Mouse (Mus musculus): ENCODE measurements around the gene Myo16. TPM values are rescaled to one million over a fixed set of nuclear protein-coding genes. Genes with fewer than 3 reads are reported as not detected.

Myo16 gene
- polyA plus RNA-seq, 1 experiment from 2014 or later: 0.40 TPM

DNA sequence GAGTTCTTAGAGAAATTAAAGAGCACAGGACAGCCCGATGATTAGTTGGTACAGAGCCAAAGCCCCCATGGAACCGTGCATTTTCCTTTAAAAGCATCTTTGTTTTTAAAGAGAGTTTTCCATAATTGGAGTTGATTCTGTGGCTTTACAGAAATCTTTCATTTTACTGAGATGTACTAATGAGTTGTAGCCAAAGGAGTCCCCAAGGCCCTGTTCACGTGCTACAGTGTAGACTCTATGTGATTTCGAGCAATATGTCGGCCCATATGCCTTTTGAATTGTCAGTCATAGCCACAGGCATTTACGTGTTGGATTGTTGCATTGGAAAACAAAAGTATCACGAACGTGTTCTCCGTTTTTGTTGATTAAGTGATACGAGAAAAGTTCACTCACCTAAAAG is 325.3 kb downstream of the Myo16 start:
- ATAC-seq (ENCODE audit: extremely low read depth, insufficient number of reproducible peaks, low FRiP score, low TSS enrichment): no peak
- no peaks in the 10 kb centered on the region for H3K9me3 ChIP-seq
- 84% methylated on average over 10 of the region's 10 CpGs for WGBS

DNA sequence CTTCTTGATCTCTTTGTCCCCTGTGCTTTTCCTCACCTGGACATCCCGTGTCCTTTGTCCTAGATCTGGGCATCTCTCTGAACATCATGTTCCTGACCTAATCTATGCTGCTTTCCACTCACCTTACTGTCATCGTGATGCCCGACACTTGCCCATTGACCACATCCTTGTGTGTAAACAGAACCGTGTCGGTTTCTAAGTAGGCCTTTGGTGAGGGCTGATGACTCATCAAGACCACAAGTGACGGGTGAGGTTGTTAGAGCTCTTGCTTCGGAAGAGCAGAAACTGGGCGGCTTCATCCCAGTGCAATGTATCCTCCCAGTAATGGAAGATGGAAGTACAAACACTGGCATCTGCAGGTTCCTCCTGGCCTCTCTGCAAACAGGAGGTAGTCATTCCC is 327.1 kb downstream of the Myo16 start:
- H3K4me3 ChIP-seq: no peak overlapping the region
- no peak overlapping the region for H3K4me2 ChIP-seq
- H3K9ac ChIP-seq: no peak overlapping the region
- H3K27ac ChIP-seq (replicated peaks): no peak overlapping the region
- no peaks in the 10 kb centered on the region for H3K9me3 ChIP-seq
- H3K36me3 ChIP-seq: no peaks in the 10 kb centered on the region
- H3K4me1 ChIP-seq: no peaks in the 10 kb centered on the region
- ATAC-seq (ENCODE audit: extremely low read depth, insufficient number of reproducible peaks, low FRiP score, low TSS enrichment): no peak
- H3K27me3 ChIP-seq (replicated peaks): no peaks in the 10 kb centered on the region
- WGBS: 80% methylated on average over 8 of the region's 8 CpGs

More for the DNA sequence above, 325.3 kb downstream of the Myo16 start:
- H3K4me1 ChIP-seq: no peaks in the 10 kb centered on the region
- H3K36me3 ChIP-seq: no peaks in the 10 kb centered on the region
- no peak overlapping the region for H3K4me2 ChIP-seq
- H3K9ac ChIP-seq: no peak overlapping the region
- H3K27ac ChIP-seq (replicated peaks): no peak overlapping the region
- H3K27me3 ChIP-seq (replicated peaks): no peaks in the 10 kb centered on the region
- no peak overlapping the region for H3K4me3 ChIP-seq

DNA sequence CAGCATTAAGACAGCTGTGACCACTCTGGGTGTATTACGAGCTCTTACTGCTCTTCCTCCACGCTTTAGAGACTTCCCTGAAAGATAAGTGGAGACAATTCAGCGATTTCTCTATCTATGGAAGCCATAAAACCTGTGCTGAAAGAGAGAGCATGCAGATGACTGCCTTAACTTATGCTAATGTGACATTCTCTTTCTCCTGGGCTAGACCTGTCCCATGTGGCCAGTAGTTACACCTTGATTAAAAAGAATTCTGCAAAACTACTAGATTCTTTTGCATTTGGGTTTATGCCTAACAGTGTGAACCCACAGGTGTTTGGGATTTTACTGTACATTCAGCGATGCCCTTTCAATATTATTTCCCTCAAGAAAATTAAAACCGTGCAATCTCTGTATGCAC is 328.4 kb downstream of the Myo16 start:
- H3K4me3 ChIP-seq: no peak overlapping the region

DNA sequence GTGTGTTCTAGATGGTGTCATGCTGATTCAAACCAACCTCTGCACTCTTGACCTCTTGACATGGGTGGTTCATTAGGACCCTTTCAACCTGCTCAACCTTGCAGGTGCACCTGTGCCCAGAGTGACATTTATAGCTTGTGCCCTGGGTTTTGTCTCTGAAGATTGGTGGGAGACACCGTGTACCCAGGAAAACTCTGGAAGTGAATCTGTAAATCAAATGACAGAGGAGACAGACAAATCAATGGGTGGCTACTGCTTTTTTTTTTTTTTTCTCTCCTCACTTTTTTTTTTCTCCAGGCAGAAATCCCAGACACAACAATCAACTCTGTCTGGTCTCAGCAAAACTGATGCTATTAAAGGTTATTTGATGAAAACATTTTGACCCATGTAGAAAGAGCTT is 329.2 kb downstream of the Myo16 start:
- 52% methylated on average over 1 of the region's 1 CpGs for WGBS
- no peaks in the 10 kb centered on the region for H3K4me1 ChIP-seq

More for the DNA sequence above, 328.4 kb downstream of the Myo16 start:
- H3K27me3 ChIP-seq (replicated peaks): no peaks in the 10 kb centered on the region
- no peaks in the 10 kb centered on the region for H3K36me3 ChIP-seq
- no peaks in the 10 kb centered on the region for H3K4me1 ChIP-seq
- ATAC-seq (ENCODE audit: extremely low read depth, insufficient number of reproducible peaks, low FRiP score, low TSS enrichment): no peak
- H3K4me2 ChIP-seq: no peak overlapping the region
- 67% methylated on average over 5 of the region's 5 CpGs for WGBS
- H3K9me3 ChIP-seq: no peaks in the 10 kb centered on the region
- no peak overlapping the region for H3K9ac ChIP-seq
- H3K27ac ChIP-seq (replicated peaks): no peak overlapping the region

DNA sequence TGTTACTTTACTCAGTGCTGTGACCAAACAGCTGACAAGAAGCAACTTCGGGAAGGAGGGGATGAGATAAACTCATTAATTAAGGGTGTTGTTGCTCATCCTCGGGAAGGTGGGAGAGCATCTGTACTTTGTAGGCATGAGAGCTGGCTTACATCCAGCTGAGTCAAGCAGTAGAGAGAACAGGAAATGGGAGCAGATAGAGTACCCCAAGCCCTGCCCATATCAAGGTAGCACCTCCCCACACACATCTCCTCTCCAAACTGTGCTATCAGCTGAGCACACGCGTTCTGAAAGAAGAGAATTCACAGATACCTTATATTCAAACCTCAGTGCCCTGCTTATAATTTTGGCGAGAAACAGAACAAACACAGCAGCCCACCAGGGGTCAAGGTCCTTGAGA is 330.1 kb downstream of the Myo16 start:
- Histone ChIP-seq H3K27me3 (replicated peaks) (no peaks in the 10 kb centered on the region), H3K27ac (replicated peaks) (no peak overlapping the region), H3K4me3 (no peak overlapping the region), H3K4me1 (no peaks in the 10 kb centered on the region), H3K36me3 (no peaks in the 10 kb centered on the region), H3K9me3 (no peaks in the 10 kb centered on the region), H3K9ac (no peak overlapping the region), H3K4me2 (no peak overlapping the region)
- ATAC-seq (ENCODE audit: extremely low read depth, insufficient number of reproducible peaks, low FRiP score, low TSS enrichment): no peak
- WGBS: 27% methylated on average over 5 of the region's 5 CpGs

More for the DNA sequence above, 329.2 kb downstream of the Myo16 start:
- no peak overlapping the region for H3K4me3 ChIP-seq
- no peaks in the 10 kb centered on the region for H3K27me3 ChIP-seq (replicated peaks)
- H3K27ac ChIP-seq (replicated peaks): no peak overlapping the region
- H3K9me3 ChIP-seq: no peaks in the 10 kb centered on the region
- no peak overlapping the region for H3K4me2 ChIP-seq
- H3K9ac ChIP-seq: no peak overlapping the region
- ATAC-seq (ENCODE audit: extremely low read depth, insufficient number of reproducible peaks, low FRiP score, low TSS enrichment): no peak
- H3K36me3 ChIP-seq: no peaks in the 10 kb centered on the region

DNA sequence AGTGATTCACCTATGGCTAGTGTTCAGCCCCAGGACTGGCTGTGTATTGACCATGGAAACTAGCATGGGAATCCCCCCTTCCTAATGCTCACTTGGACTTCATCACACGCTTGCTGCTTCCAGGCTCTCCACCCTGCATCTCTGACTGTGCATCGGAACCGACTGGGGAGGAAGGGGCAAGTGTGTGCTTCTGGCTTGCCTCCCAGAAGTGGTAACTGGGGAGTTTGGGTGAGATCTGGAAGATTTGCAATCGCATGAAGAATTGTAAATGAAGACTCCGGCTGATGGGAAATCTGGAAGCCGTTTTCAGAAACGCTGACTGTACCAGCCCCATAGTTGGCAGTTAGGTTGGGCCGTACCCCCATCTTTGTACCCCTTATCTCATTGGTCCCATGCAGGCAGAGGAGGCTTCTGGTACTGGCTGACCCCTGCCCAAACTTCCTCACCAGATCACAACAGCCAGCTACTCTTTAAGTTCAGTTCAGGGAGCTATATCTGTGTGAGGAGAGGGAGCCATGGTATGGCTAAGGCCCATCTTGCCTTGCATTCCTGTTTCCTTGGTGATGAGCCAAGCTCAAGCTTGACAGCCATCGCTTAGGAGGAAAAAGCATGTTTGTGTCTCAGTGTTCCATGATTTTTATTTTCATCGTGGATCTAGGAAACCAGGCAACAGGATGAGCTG is 336.2 kb downstream of the Myo16 start:
- no peaks in the 10 kb centered on the region for H3K4me1 ChIP-seq
- no peaks in the 10 kb centered on the region for H3K36me3 ChIP-seq
- no peak overlapping the region for H3K4me3 ChIP-seq
- no peaks in the 10 kb centered on the region for H3K9me3 ChIP-seq
- no peaks in the 10 kb centered on the region for H3K27me3 ChIP-seq (replicated peaks)
- H3K27ac ChIP-seq (replicated peaks): no peak overlapping the region
- H3K4me2 ChIP-seq: no peak overlapping the region
- 81% methylated on average over 10 of the region's 10 CpGs for WGBS
- no peak for ATAC-seq (ENCODE audit: extremely low read depth, insufficient number of reproducible peaks, low FRiP score, low TSS enrichment)
- no peak overlapping the region for H3K9ac ChIP-seq

DNA sequence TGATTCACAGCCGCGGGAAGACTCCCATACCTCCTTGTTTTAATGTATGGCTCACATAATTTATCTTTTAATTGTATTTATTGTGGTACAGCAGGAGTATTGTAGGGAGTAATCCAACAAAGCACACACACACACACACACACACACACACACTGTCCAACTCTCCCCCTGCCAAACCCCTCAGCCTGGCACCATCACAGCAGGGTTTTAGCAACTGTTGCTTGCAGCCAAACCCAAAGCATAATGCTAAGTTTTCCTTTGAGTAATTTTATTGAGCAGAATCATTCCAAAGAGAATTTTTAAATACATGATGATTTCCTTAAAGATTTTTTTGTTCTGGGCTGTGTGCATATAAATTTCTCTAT is 336.7 kb downstream of the Myo16 start:
- no peaks in the 10 kb centered on the region for H3K27me3 ChIP-seq (replicated peaks)
- H3K27ac ChIP-seq (replicated peaks): no peak overlapping the region
- ATAC-seq (ENCODE audit: extremely low read depth, insufficient number of reproducible peaks, low FRiP score, low TSS enrichment): no peak
- H3K36me3 ChIP-seq: no peaks in the 10 kb centered on the region
- H3K9ac ChIP-seq: no peak overlapping the region
- H3K9me3 ChIP-seq: no peaks in the 10 kb centered on the region
- H3K4me2 ChIP-seq: no peak overlapping the region
- H3K4me3 ChIP-seq: no peak overlapping the region
- H3K4me1 ChIP-seq: no peaks in the 10 kb centered on the region
- 93% methylated on average over 2 of the region's 2 CpGs for WGBS

DNA sequence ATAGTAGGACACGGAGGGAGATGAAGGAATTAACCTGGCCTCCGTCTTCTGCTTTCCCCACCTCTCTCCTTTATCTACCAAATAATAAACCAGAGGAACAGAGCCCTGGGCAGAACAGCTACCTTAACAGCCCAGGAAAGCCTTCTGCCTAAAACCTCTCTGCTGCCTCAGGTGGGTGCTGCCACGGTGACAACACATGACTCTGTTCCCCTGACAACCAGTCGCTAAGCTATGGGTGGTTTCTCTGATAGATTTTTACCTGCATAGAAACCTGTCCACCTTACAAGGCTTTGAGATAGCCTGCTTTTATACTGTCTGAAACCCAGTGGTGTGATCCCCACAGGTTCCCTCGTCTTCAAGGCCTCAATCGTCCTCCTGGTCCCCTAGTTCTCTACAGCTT is 337.2 kb downstream of the Myo16 start:
- H3K4me1 ChIP-seq: no peaks in the 10 kb centered on the region
- peaks cover 2% of the 10 kb centered on the region for H3K9me3 ChIP-seq
- H3K27ac ChIP-seq (replicated peaks): no peak overlapping the region
- H3K4me3 ChIP-seq: no peak overlapping the region
- H3K9ac ChIP-seq: no peak overlapping the region
- H3K27me3 ChIP-seq (replicated peaks): no peaks in the 10 kb centered on the region
- no peak for ATAC-seq (ENCODE audit: extremely low read depth, insufficient number of reproducible peaks, low FRiP score, low TSS enrichment)
- no peak overlapping the region for H3K4me2 ChIP-seq
- 79% methylated on average over 6 of the region's 6 CpGs for WGBS
- no peaks in the 10 kb centered on the region for H3K36me3 ChIP-seq

DNA sequence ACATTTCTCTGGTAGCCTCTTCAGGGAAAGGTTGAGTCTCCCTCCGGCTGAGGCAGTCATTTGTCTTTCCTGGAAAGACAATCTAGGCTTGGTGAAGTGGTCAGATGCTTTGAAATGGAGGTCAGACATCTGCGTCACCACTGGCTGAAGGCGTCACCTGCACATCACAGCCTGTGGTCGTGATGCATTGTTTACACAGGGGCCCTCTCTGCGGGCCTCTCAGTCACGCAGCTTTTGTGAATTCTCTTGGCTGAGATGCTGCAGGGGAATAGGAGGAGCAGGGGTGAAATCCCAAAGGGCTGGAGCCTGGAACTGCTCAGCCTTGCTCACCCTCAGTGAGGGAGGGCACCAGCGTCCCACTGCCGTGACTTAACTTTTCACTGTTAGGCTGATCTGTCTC is 346.1 kb downstream of the Myo16 start:
- ATAC-seq (ENCODE audit: extremely low read depth, insufficient number of reproducible peaks, low FRiP score, low TSS enrichment): no peak
- Histone ChIP-seq H3K4me1 (no peaks in the 10 kb centered on the region), H3K4me3 (no peak overlapping the region), H3K27me3 (replicated peaks) (no peaks in the 10 kb centered on the region), H3K9ac (no peak overlapping the region), H3K27ac (replicated peaks) (no peak overlapping the region), H3K36me3 (no peaks in the 10 kb centered on the region), H3K9me3 (peaks cover 7% of the 10 kb centered on the region), H3K4me2 (no peak overlapping the region)
- 33% methylated on average over 8 of the region's 8 CpGs for WGBS

DNA sequence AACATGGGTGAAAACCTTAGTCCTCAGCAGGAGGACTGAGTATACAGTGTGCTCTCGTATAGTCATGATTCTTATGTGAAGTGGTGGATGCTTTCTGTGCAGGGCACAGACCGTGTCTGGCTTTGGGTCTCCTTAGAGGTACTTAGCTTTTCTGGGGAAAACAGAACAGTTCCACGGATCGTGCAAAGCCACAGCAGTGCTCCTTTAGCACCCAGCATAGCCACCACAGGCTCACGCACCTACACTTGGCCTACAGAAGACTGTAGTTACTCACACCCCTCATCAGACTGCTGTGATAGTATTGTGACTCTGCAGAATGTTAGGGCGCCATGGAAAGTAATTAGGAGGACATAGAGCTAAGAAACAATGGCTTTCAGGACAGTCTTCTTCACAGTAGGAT is 346.8 kb downstream of the Myo16 start:
- no peak for ATAC-seq (ENCODE audit: extremely low read depth, insufficient number of reproducible peaks, low FRiP score, low TSS enrichment)
- H3K4me3 ChIP-seq: no peak overlapping the region
- 74% methylated on average over 6 of the region's 6 CpGs for WGBS
- H3K9ac ChIP-seq: no peak overlapping the region
- no peak overlapping the region for H3K4me2 ChIP-seq
- no peaks in the 10 kb centered on the region for H3K36me3 ChIP-seq
- no peak overlapping the region for H3K27ac ChIP-seq (replicated peaks)
- no peaks in the 10 kb centered on the region for H3K4me1 ChIP-seq
- peaks cover 7% of the 10 kb centered on the region for H3K9me3 ChIP-seq
- H3K27me3 ChIP-seq (replicated peaks): no peaks in the 10 kb centered on the region

DNA sequence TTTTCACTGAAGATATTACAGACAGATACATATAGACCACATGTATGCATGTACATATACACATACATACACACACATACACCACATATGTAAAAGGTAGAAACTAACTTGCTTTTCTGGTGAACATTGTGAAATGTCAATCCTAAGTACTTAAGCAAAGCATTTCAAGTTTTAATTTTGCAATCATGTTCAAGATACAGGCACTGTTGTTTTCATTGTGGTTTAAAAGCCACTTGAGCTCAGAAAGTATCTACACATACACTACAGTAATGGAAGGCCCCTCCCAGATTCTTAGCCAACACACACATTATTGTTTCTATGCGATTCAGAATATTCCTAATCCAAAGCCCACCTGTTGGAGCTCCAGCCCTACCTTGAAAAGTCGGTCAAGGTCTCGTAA is 348.0 kb downstream of the Myo16 start:
- ATAC-seq (ENCODE audit: extremely low read depth, insufficient number of reproducible peaks, low FRiP score, low TSS enrichment): no peak
- WGBS: 85% methylated on average over 3 of the region's 3 CpGs
- Histone ChIP-seq H3K9me3 (no peaks in the 10 kb centered on the region), H3K27ac (replicated peaks) (no peak overlapping the region), H3K4me3 (no peak overlapping the region), H3K9ac (no peak overlapping the region), H3K4me2 (no peak overlapping the region), H3K27me3 (replicated peaks) (no peaks in the 10 kb centered on the region), H3K36me3 (no peaks in the 10 kb centered on the region), H3K4me1 (no peaks in the 10 kb centered on the region)

DNA sequence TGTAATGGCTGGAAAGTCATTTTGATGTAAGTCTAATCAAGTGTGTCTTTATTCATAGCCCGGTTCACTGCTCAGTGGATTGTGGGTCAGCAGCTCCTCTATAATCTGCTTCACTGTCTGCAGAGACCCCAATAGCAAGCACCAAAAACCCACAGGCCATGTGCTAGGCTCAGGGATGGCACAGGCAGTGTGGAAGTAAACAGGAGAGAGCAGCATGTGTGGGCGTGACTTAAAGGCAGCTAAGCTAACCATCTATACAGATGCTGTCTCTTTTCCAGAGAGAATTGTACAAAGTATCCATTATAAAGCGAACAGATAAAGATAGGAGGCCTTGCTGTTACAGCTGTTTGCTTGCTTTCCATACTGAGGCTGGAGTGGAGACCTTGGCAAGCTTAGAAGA is 358.4 kb downstream of the Myo16 start:
- WGBS: 74% methylated on average over 3 of the region's 3 CpGs
- Histone ChIP-seq H3K9ac (no peak overlapping the region), H3K4me3 (no peak overlapping the region), H3K36me3 (no peaks in the 10 kb centered on the region), H3K4me2 (no peak overlapping the region), H3K27ac (replicated peaks) (no peak overlapping the region), H3K27me3 (replicated peaks) (no peaks in the 10 kb centered on the region), H3K4me1 (no peaks in the 10 kb centered on the region), H3K9me3 (no peaks in the 10 kb centered on the region)
- no peak for ATAC-seq (ENCODE audit: extremely low read depth, insufficient number of reproducible peaks, low FRiP score, low TSS enrichment)
